Mouse (Mus musculus) frontal cortex, adult 2 months (tissue): ENCODE measurements at regions not wholly inside any gene's neighbourhood (a gene's known extent, or its start where the extent isn't known, plus 50 kb on each side); places are given as distances from the start of the nearest gene placed in this dataset.
"Not testable (repeated sequence)": the region's sequence is repeated elsewhere in the genome, so short reads cannot be mapped to it uniquely, and the experiment has no call there.

Source experiments
- DNase-seq, 2 experiments: peaks; one replicate each; pipeline ENCODE4 v3.0.0; 2022; ENCODE audit warnings: low spot score in 1 of 2; ENCODE audit errors: extremely low spot score in 1 of 2

GRCm38 (mm10) chr7:137522450-137522849 is 85.0 kb downstream of the Glrx3 start:
- DNase-seq, result no peak

DNA sequence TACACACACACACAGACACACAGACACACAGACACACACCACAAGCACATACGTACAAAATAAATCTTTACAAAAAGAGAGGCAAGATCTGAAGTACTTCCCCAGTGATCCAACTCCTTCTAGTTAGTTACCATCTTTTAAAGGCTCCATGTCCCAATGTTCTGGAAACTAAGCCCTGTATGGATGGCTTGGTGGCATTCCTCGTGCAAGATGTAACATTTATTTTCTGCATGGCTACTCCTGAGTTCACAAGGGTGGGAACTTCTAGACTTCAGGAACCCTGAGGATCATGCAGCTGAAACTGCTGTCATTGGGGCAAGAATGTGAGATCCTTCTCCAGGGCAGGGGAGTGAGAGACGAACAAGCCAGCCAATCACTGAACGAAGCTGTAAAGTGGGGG is 96.1 kb downstream of the Glrx3 start:
- no peak for DNase-seq

- DNase-seq, result peak in 1 of 2 experiments; percentile 76
Measured at GRCm38 (mm10) chr7:137549991-137550390, 112.6 kb downstream of the Glrx3 start.

- DNase-seq, result peak in 1 of 2 experiments; percentile 3
Measured at GRCm38 (mm10) chr7:137552551-137553198, 115.3 kb downstream of the Glrx3 start.

GRCm38 (mm10) chr7:137555481-137555880 is 118.1 kb downstream of the Glrx3 start:
- no peak for DNase-seq

DNA sequence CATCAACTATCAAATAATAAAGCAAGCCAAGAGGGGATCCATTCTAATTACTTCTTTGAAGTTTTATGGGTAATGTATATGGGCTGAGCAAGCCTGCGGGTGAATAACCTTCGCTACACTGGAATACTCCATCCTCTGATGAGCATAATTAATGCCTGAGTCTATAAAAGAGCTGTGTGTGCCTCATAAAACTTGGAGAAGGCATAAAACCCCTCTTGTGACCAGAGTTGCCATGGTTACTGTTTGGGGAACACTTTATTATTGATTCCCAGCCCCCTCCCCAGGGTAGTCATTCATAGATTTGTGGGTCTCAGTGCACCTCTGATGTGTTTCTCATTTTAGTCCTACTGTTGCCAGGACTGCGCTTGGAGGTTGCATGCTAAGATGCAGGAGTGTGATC is 120.0 kb downstream of the Glrx3 start:
- no peak for DNase-seq

DNA sequence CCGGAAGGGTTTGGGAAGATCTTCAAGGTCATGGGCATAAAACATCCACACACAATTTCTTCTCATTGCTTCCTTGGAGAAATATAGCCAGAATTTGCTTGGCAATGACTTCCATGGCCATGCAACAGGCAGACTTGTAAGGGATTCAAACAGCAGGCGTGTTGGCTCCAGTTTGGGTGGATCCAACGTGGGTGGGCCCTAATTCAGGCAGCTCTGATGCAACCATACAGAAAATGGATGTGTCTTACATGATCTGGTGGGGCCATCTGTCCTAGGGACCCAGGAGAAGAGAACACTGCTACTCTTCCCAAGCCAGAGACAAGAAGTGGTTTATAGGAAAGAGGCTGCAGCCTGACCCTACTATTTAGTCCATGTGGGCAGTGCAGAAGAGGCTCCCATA is 121.5 kb downstream of the Glrx3 start:
- peak; percentile 54 to 73 for DNase-seq

DNA sequence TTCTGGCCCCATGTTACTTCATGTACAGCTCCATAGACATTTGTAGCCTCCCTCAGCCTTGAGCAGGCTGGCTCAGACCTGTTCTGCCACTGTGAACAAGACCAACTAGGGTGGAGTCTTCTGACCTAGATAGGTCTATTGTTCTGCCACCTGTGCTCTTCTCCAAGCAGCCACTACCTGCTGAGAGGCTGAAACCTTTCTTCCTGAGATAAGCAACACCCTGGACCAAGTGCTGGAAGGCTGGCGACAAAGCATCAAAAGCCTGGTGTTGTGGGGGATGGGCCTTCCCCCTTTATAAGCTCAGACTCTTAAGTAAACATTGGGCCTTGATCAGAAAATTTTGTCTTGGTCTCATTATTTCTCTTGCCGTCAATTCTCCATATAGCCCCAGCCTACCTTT is 132.8 kb downstream of the Glrx3 start:
- DNase-seq, result no peak

DNA sequence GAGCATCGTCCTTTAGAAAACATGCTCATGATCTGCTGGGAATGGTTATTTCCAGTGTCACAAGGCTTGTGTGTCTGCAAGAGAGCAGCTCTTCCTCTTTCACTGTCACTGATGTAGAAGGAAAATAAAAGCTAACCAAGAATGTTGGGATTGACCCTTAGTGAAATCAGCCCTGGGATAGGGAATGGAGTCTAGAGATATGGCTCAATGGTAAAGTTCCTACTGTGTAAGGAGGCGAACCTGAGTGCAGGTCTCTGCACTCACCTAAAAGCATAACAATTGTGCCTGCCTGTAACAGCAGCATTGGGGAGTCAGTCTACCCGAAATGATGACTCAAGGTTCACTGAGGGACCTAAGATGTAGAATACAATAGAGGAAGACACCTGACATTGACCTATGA is 138.1 kb downstream of the Glrx3 start:
- DNase-seq, result no peak

- no peak for DNase-seq
Measured at GRCm38 (mm10) chr7:137576251-137576650, 138.8 kb downstream of the Glrx3 start.

DNA sequence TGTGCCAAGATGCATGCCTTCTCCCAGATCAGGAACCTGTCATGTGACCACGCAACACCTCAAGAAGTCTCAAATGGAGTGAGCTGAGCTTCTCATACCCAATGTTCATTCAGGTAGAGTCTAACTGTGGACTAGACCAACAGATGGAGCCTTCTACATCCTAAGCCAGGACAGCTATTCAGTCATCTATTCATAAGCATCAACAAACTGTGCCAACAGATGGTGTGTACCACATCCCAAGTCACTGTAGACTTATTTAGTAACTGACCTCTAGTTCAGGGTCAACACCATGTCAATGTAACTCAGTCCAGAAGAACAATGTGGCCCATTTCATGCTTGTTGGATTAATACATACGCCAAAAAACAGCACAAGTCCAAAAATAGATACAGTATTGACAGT is 146.1 kb downstream of the Glrx3 start:
- no peak for DNase-seq

- not testable (repeated sequence) for DNase-seq
Measured at GRCm38 (mm10) chr7:137584916-137585315, 147.5 kb downstream of the Glrx3 start.

GRCm38 (mm10) chr7:137593570-137593969 is 156.2 kb downstream of the Glrx3 start:
- no peak for DNase-seq

- no peak for DNase-seq
Measured at GRCm38 (mm10) chr7:137595567-137595966, 158.2 kb downstream of the Glrx3 start.

GRCm38 (mm10) chr7:137596161-137596560 is 158.7 kb downstream of the Glrx3 start:
- no peak for DNase-seq

- peak; percentile 21 to 89 for DNase-seq
Measured at GRCm38 (mm10) chr7:137603039-137603438, 165.6 kb downstream of the Glrx3 start.

GRCm38 (mm10) chr7:137609752-137610151 is 172.3 kb downstream of the Glrx3 start:
- no peak for DNase-seq

- DNase-seq, result no peak
Measured at GRCm38 (mm10) chr7:137611363-137611762, 173.9 kb downstream of the Glrx3 start.

- no peak for DNase-seq
Measured at GRCm38 (mm10) chr7:137611891-137612522, 174.6 kb downstream of the Glrx3 start.

GRCm38 (mm10) chr7:137618406-137619133 is 181.2 kb downstream of the Glrx3 start:
- peak in 1 of 2 experiments; percentile 33 for DNase-seq

DNA sequence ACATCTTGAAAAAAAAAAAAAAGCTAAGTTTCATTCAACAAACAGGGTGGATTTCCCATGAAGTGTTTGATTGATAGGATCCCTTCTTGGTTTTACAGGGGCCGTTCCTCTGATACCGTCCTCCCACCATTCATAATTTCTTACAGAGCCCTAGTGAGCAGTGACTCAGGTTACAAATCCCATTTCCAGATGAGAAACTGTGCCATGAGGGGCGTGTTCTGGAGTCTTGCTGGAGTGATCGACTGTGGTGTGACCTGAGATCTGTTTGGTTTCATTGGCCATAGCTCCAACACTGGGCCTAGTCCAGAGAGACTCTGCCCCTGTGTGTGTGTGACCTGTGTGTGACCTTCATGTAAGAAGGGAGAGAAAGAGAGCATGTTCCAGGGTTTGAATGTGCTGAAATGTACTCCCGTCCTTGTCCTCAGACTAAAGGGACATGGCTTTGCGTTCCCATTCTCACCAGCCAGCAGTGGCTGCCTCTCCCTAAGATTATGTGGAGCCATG is 181.9 kb downstream of the Glrx3 start:
- DNase-seq, result no peak

DNA sequence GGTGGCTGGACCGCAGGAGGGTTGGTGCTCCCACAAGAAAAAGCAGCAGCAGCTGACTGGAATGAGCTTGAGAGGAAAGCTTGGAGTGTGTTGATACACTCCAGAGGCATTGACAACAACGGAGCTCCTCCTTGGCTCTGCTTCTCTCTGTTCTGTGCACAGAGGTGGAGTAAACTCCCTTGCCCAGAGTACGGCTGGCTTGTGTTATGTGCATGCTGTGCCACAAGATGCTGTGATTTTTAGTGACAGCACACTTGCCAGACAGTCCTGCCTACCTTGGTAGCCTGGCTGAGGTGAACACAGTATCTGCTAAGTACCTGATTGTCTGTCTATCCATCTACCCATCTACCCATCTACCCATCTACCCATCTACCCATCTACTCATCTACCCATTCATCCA is 190.9 kb downstream of the Glrx3 start:
- DNase-seq, result no peak
